Comparison of ENCODE assay signal across 14 mouse cellular contexts in genomic region chr19:7273486-7273885, GRCm38 (mm10). TPM values are rescaled to one million over a fixed set of nuclear protein-coding genes. Genes with fewer than 3 reads are reported as not detected.
DNase-seq lines count a peak whose midpoint lies in the region; ATAC-seq and TF ChIP-seq lines count a peak whose summit lies in the region.
"Had no signal": no experiment of that assay in that cellular context is flagged by ENCODE, and none has a peak within 500 bp of the region (broad histone marks: within the 10 kb centered on the region; RNA-seq: fewer than 3 reads in every experiment).

No protein-coding gene starts in this region.

- TF ChIP-seq CTCF in intestine, postnatal 0 days (IDR thresholded peaks at IDR 0.05; ENCODE audit: low read depth): peak; percentile 49
- TF ChIP-seq CTCF in E14TG2a.4 (conservative IDR thresholded peaks at IDR 0.05; ENCODE audit: low read length): 0 out of 2 replicates have a peak, but pooled peaks have one; percentile 7

- no peak overlapping the region for H3K27ac ChIP-seq in intestine, postnatal 0 days (ENCODE audit: low read depth, low read length)
- H3K27ac ChIP-seq in intestine, embryonic 15.5 days: no peak overlapping the region
- 0 out of 2 replicates have a peak overlapping the region, but pooled peaks have one; percentile 89 for H3K27ac ChIP-seq in forebrain, embryonic 14.5 days (ENCODE audit: low read depth, low read length)

- H3K27me3 ChIP-seq in intestine, postnatal 0 days (replicated peaks; ENCODE audit: control insufficient read depth, insufficient read depth, low read length): no peaks in the 10 kb centered on the region
- no peaks in the 10 kb centered on the region for H3K27me3 ChIP-seq in intestine, embryonic 15.5 days (replicated peaks)
- H3K27me3 ChIP-seq in E14TG2a.4 (ENCODE audit: insufficient read depth, low read length): no peaks in the 10 kb centered on the region
- H3K27me3 ChIP-seq in forebrain, embryonic 14.5 days (replicated peaks; ENCODE audit: control insufficient read depth, insufficient read depth, low read length): no peaks in the 10 kb centered on the region
- H3K27me3 ChIP-seq: hindbrain, embryonic 12.5 days had no signal

- ATAC-seq in intestine, postnatal 0 days: no peak
- ATAC-seq in intestine, embryonic 15.5 days: no peak
- no peak for ATAC-seq in forebrain, embryonic 14.5 days

- DNase-seq in 3T3-L1 (ENCODE audit: low read depth, low spot score): peak; percentile 46
- DNase-seq in forebrain, embryonic 14.5 days (ENCODE audit: low spot score): no peak
- DNase-seq in layer of hippocampus, adult 9-10 months (ENCODE audit: low spot score): no peak
- DNase-seq in lung, adult 18-20 months: no peak
- DNase-seq: adrenal gland, postnatal 36 days; cerebellum, postnatal 25 days; heart, adult 18-20 months; kidney, postnatal 25 days; left cerebral cortex, postnatal 4 days; lung, postnatal 4 days had no signal

- WGBS in intestine, postnatal 0 days: 94% methylated on average over 4 of the region's 4 CpGs
- 93% methylated on average over 4 of the region's 4 CpGs for WGBS in intestine, embryonic 15.5 days
- 96% methylated on average over 4 of the region's 4 CpGs for WGBS in forebrain, embryonic 14.5 days

- H3K9me3 ChIP-seq in intestine, postnatal 0 days (ENCODE audit: control insufficient read depth): no peaks in the 10 kb centered on the region
- no peaks in the 10 kb centered on the region for H3K9me3 ChIP-seq in intestine, embryonic 15.5 days
- no peaks in the 10 kb centered on the region for H3K9me3 ChIP-seq in E14TG2a.4 (ENCODE audit: low read length)
- H3K9me3 ChIP-seq in forebrain, embryonic 14.5 days (replicated peaks; ENCODE audit: control insufficient read depth, low read length): no peaks in the 10 kb centered on the region
- H3K9me3 ChIP-seq: hindbrain, embryonic 12.5 days had no signal

- H3K9ac ChIP-seq in intestine, postnatal 0 days (ENCODE audit: low read depth, low read length): no peak overlapping the region
- no peak overlapping the region for H3K9ac ChIP-seq in intestine, embryonic 15.5 days
- no peak overlapping the region for H3K9ac ChIP-seq in forebrain, embryonic 14.5 days (ENCODE audit: low read length)

- H3K4me2 ChIP-seq in intestine, postnatal 0 days (replicated peaks; ENCODE audit: low read depth): no peak overlapping the region
- no peak overlapping the region for H3K4me2 ChIP-seq in intestine, embryonic 15.5 days (replicated peaks)
- H3K4me2 ChIP-seq in forebrain, embryonic 14.5 days (ENCODE audit: low read length): no peak overlapping the region
- H3K4me2 ChIP-seq: hindbrain, embryonic 12.5 days had no signal

- no peak overlapping the region for H3K4me3 ChIP-seq in intestine, postnatal 0 days (ENCODE audit: low read depth, low read length)
- H3K4me3 ChIP-seq in intestine, embryonic 15.5 days (replicated peaks): no peak overlapping the region
- peak overlapping the region; percentile 69 for H3K4me3 ChIP-seq in E14TG2a.4 (replicated peaks; ENCODE audit: low read length)
- H3K4me3 ChIP-seq in forebrain, embryonic 14.5 days (ENCODE audit: low read depth, low read length): no peak overlapping the region
- H3K4me3 ChIP-seq: hindbrain, embryonic 12.5 days had no signal

- peaks cover 9% of the 10 kb centered on the region; the same call in 1 of the 2 replicates for H3K4me1 ChIP-seq in intestine, postnatal 0 days (replicated peaks; ENCODE audit: control insufficient read depth, insufficient read depth, low read length)
- H3K4me1 ChIP-seq in intestine, embryonic 15.5 days (replicated peaks): peaks cover 36% of the 10 kb centered on the region
- H3K4me1 ChIP-seq in E14TG2a.4 (replicated peaks; ENCODE audit: low read depth, low read length): peaks cover 94% of the 10 kb centered on the region
- H3K4me1 ChIP-seq in forebrain, embryonic 14.5 days (ENCODE audit: control insufficient read depth, insufficient read depth, low read length): peaks cover 45% of the 10 kb centered on the region

- peaks cover 33% of the 10 kb centered on the region for H3K36me3 ChIP-seq in intestine, postnatal 0 days (ENCODE audit: control insufficient read depth, insufficient read depth)
- H3K36me3 ChIP-seq in intestine, embryonic 15.5 days: peaks cover 26% of the 10 kb centered on the region
- H3K36me3 ChIP-seq in E14TG2a.4 (ENCODE audit: insufficient read depth, low read length): peaks cover 94% of the 10 kb centered on the region
- H3K36me3 ChIP-seq in forebrain, embryonic 14.5 days (ENCODE audit: control insufficient read depth, insufficient read depth, low read length): peaks cover 83% of the 10 kb centered on the region

RNA-seq across cellular contexts. Expression of gene Rcor2, which starts 6.4 kb away (rescaled TPM):
- 1.5 and 2.2 TPM in 2 replicates for polyA plus RNA-seq in intestine, postnatal 0 days (2015; fragmentation: Nextera tagmentation; extraction: Ambion mirVana)
- polyA plus RNA-seq in intestine, embryonic 15.5 days (2015; fragmentation: Nextera tagmentation; extraction: Ambion mirVana): 12.1 and 12.8 TPM in 2 replicates
- 36.2 and 36.6 TPM in 2 replicates for polyA plus RNA-seq in forebrain, embryonic 14.5 days (2014; fragmentation: Nextera tagmentation; extraction: Ambion mirVana)

RNA-seq across cellular contexts. Expression of gene Naa40, which starts 32.5 kb away (rescaled TPM):
- 18.6 and 19.7 TPM in 2 replicates for polyA plus RNA-seq in intestine, postnatal 0 days (2015; fragmentation: Nextera tagmentation; extraction: Ambion mirVana)
- 49.8 and 52.9 TPM in 2 replicates for polyA plus RNA-seq in intestine, embryonic 15.5 days (2015; fragmentation: Nextera tagmentation; extraction: Ambion mirVana)
- 62.7 and 69.6 TPM in 2 replicates for polyA plus RNA-seq in forebrain, embryonic 14.5 days (2014; fragmentation: Nextera tagmentation; extraction: Ambion mirVana)

RNA-seq across cellular contexts. Expression of gene Cox8a, which starts 56.1 kb away (rescaled TPM):
- polyA plus RNA-seq in intestine, postnatal 0 days (2015; fragmentation: Nextera tagmentation; extraction: Ambion mirVana): 2,194 and 2,204 TPM in 2 replicates
- polyA plus RNA-seq in intestine, embryonic 15.5 days (2015; fragmentation: Nextera tagmentation; extraction: Ambion mirVana): 1,343 and 1,351 TPM in 2 replicates
- polyA plus RNA-seq in forebrain, embryonic 14.5 days (2014; fragmentation: Nextera tagmentation; extraction: Ambion mirVana): 772 and 935 TPM in 2 replicates
